Mouse (Mus musculus) adrenal gland, adult (tissue): ENCODE results near the gene Grid1.

Experiments used
- DNase-seq, 2 experiments: peaks; one replicate each; pipeline ENCODE4 v3.0.0; 2022 to 2023; ENCODE audit warnings: low spot score in 1 of 2; ENCODE audit not compliant: inconsistent age in 2 of 2

Gene Grid1

GRCm38 (mm10) chr14:35185399-35185798, 365.5 kb downstream of the Grid1 start:
- DNase-seq = no peak

DNA sequence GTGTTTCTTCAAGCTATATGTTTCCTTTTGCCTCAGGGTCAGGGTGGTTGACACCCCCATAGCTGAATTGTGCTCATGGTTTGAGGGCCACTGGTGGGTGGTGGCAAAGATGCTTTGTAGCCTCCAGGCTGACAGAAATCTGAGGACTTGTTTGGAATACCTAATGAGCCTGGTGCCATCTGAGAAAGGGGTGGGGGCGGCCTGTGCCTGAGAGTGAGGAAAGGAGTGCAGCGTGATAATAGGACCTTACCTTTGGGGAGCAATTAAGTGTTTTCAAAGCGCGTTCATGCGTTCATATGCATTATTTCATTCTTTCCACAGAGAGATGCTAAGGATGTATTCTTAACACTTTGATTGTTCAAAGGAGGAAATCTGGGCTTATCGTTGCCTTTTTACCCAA, 372.3 kb downstream of the Grid1 start:
- no peak for DNase-seq

DNA sequence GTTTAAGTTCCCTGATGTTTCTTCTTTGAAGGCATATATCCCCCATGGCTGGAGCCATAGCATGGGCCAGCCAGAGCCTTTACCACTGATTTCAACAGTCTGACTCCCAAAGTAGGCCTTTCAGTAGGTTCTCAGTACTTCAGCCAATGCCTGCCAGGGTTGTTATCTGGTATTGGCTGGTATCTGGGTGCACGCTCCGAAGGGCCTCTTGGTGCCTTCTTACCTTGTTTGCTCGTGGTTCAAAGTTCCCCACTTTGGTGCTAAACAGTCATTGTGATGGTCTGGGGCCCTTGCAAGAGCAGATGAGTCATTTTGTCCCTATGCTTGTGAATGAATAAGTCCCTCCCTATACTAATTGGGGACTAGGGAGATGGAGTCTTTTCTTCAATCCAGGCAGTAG, 377.5 kb downstream of the Grid1 start:
- DNase-seq = no peak

GRCm38 (mm10) chr14:35198447-35198846, 378.5 kb downstream of the Grid1 start:
- no peak for DNase-seq

GRCm38 (mm10) chr14:35198899-35199298, 379.0 kb downstream of the Grid1 start:
- DNase-seq = no peak

DNA sequence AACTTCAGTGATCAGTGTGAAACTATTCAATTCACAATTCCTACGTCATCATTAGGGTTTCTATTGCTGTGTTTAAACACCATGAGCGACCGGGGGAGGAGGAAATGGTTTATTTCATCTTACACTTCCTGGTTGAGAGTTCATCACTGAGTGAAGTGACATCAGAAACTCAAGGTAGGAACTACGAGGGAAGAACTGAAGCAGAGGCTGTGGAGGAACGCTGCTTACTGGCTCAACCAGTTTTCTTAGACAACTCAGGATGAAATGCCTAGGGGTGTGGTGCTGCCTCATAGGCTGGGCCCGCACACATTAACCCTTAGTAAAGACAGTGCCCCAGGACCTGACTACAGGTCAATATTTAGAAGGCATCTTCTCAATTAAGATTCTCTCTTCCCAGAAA, 389.5 kb downstream of the Grid1 start:
- DNase-seq = no peak

DNA sequence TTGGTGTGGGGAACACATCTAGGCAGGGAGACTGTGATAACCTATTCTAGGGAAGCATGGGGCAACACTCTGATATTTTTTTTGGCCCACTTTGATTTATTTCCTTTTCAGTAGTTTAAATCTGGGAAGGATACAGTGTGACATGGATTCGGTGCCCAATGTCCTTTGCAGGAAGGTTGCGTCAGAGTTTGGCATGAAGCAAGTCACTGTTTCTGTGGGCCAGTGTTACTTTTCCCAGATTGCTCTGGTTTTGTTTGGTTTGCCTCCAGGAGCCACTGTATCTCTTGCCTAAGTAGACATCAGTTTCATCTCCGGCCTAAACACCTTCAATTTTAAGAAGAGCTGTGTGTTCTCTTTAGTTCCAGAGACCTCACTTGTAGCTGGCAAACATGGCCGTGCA, 399.1 kb downstream of the Grid1 start:
- peak; percentile 41 to 70 for DNase-seq

DNA sequence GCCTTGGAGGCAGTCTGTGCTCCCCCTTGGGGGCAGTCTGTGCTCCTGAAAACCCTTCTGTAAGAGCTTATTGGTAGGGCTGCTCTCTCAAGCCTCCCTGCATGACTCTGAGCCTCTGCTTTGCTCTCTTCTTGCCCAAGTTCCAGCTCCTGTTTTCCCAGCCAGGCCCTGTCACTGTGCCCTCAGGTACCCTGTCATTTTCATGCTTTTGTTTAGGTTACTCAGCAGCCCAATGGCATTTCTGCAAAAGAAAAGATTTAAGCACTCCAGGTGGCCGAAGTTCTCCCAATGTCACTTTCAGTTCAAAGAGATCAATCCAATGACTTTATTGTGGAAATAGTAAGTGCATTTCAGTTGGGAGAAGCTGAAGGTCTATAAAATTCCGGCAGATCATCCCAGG, 402.3 kb downstream of the Grid1 start:
- no peak for DNase-seq

GRCm38 (mm10) chr14:35227581-35227980, 407.7 kb downstream of the Grid1 start:
- DNase-seq = no peak

DNA sequence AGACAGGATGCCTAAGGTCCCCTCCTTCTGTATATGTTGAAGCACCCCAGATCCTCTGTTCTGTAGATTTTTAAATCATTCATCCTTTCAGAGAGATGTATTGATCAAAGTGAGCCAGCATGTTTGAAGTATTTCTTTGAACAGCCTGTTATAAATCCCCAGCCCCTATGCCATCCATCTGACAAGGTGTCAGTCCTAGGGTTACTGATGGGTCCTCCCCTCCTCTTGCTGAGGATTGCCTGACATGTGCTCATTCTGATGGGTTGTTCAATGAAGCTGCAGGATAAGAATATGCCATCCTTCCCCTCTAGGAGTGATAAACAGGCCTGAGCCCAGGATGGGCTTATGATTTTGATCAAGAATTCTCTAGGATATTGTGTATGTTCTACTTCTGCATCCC, 411.5 kb downstream of the Grid1 start:
- DNase-seq = no peak

GRCm38 (mm10) chr14:35242882-35243281, 423.0 kb downstream of the Grid1 start:
- DNase-seq = no peak

DNA sequence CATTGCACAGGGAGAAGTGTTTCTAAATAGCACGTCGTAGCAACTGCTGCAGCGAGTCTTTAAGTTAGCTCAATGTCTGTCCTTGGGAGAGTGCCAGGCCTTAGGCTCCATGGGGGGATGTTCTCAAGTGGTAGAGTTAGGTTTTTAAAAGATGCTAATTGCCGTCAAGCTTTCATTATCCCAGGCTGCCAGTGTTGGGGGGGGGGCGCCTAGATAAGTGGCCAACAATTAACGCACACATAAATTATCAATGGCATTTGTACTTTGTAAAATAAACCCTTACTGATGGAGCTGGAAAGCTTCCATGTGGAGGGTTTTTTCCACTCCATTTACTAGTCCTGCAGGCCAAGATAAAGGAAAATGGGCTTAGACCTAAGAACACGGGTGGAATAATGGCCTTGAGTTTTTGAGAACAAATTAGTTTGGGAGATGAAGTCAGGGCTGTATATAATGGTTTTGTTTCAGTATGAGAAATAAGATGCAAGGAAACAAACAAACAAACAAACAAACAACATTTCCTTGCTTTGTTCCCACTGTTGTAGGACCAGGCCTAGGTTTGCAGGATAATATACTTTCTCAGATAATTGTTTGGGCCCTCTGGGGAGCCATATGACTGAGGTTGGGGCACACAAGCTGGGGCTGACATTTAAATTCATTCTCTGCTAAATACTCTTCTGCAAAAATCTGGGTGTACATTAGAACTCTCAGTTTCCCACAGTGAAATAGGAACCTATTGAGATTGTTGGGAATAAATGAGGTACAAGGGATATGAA, 425.1 kb downstream of the Grid1 start:
- no peak for DNase-seq

DNA sequence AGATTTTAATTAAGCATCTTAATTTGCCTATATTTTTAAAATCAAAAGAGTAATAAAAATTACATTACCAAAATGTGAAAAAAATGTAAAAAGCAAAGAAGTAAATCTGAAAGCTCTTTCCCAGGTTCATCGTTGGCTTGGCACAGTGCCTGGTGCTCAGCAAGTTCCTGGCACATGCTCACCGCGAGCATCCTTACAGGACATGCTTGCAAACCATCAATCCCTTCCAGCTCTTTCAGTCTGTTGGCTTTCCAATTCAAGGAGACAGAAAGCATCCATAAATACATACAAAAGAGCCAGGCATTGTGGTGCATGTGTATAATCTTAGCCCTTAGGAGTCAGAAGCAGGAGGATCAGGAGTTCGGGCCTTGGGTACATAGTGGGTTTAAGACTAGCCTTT, 430.5 kb downstream of the Grid1 start:
- no peak for DNase-seq

GRCm38 (mm10) chr14:35254477-35254876, 434.6 kb downstream of the Grid1 start:
- no peak for DNase-seq

GRCm38 (mm10) chr14:35270260-35270659, 450.4 kb downstream of the Grid1 start:
- no peak for DNase-seq

DNA sequence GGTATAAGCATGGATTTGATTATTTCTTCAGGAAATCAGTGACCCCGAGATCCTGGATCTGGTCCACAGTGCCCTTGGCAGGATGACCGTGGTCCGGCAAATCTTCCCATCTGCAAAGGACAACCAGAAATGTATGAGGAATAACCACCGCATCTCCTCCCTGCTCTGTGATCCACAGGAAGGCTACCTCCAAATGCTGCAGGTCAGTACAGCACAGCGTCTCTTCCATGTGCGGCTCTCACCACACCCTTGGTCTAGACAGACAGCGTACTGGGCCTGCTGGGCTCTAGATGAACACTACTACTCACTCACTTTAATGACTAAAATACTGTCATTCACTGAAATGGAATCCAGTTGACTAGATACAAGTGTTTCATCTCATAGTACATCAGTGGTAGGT, 489.3 kb downstream of the Grid1 start:
- no peak for DNase-seq

GRCm38 (mm10) chr14:35313380-35314299, 493.7 kb downstream of the Grid1 start:
- DNase-seq = peak; percentile 8 to 44

- DNase-seq = peak in 1 of 2 experiments; percentile 45
These were observed 506.4 kb downstream of the Grid1 start for GRCm38 (mm10) chr14:35326306-35326705.

- DNase-seq = no peak
These were observed 516.7 kb downstream of the Grid1 start for GRCm38 (mm10) chr14:35336561-35336960.

GRCm38 (mm10) chr14:35356011-35356410, 536.1 kb downstream of the Grid1 start:
- no peak for DNase-seq

DNA sequence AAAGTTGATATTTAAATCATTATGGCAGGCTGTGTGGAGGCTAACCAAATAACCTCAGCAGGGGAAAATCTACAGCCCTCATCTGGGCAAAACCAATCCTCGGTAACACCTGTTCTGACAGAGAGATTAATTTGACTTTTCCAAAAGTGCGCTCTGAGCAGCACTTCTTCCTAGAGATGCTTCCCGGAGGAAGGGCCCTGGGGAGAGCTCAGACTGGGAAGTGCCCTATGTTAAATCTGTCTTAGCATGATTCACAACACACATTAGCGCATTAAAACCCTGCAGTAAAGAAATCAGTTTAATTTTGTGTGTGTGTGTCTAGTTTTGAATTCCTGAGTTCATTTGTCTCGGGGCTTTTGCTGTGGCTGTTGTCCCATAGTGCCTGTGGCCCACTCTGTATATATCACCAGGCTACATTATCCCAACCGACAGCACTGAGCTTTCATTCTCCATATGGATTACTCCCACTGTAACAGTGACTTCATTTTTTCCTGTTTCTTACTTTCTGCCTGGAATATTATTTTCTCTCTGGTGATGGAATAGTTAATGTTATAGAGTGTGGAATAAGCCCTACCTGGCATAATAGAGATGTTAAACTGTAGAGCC, 536.7 kb downstream of the Grid1 start:
- DNase-seq = no peak
